Mouse (Mus musculus): ENCODE measurements around the gene A730061H03Rik.

The A730061H03Rik gene

GRCm38 (mm10) chr14:55551347-55551746 is 8.9 kb downstream of the A730061H03Rik start:
- no peak for DNase-seq (ENCODE audit: low read depth, low spot score)

DNA sequence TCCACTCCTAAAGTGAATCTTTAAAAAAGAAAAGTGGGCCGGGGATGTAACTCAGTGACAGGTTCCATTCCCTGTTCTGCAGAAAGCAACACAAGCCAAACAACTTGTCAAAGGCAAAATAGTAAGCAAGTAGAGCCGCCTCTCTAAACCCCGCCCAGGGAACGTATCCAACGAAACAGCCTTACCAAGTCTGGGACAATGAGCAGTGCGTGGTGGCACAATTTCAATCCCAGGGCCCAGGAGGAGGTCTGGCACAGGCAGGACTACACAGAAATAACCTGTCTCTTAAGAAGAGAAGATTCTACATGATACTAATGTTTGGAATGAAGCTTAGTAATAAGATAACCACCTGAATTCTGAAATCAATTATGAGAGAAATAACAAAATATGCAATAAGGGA is 10.0 kb downstream of the A730061H03Rik start:
- DNase-seq (ENCODE audit: low read depth, low spot score): no peak

DNA sequence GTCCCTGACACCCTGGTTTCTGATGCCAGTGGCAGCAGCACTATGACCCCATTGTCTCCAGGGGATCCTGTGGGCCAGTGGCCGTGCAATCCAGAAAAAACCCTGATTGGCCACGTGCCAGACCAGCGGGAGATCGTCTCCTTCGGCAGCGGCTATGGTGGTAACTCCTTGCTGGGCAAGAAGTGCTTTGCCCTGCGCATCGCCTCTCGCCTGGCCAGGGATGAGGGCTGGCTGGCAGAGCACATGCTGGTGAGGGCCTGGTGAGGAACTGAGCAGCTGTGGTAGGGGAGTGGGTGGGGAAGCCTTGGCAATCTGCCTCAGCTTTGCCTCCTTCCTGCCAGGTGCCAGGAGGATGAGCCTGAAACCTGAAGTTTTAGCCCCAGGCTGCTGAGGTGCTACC is 15.9 kb downstream of the A730061H03Rik start:
- no peak for DNase-seq (ENCODE audit: low read depth, low spot score)

DNA sequence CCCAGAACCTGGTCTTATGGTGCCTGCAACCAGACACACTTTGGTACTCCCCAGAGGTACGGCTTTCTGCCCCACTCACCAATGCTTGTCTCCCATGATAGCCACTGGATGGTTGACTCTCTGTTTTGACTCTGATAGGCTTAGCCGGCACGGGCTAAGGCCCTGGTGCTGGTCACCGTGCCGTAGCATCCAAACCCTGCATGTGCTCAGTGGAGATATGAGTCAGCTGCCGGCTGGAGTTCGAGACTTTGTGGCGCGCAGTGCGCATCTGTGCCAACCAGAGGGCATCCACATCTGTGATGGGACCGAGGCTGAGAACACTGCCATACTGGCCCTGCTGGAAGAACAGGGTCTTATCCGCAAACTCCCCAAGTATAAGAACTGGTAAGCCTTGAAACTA is 17.9 kb downstream of the A730061H03Rik start:
- DNase-seq (ENCODE audit: low read depth, low spot score): no peak

DNA sequence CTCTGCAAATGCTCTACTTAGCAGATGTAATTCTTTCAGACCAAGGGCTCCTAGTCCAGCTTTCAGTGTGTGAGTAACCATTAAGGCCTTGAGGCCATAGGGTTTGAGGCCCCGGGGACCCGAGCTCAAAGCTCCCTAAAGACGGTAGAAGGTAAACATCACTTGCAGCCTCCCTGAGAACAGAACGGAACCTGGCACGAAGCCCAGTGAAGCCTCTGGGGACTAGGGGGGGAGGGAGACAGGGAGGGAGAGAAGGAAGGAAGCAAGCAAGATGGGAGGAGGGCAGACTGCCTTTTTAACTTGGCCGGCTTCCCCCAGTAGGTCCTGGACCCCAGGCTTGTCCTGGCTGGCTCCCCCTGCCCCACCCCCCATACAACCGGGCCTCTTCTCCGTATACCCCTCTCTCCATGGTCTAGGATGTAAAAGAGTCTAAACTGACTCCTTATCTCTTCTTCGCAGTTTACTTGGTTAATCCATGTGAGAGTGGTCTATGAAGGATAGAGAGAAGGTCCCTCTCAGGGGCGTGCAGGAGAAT is 19.4 kb downstream of the A730061H03Rik start:
- DNase-seq (ENCODE audit: low read depth, low spot score): peak; percentile 51

DNA sequence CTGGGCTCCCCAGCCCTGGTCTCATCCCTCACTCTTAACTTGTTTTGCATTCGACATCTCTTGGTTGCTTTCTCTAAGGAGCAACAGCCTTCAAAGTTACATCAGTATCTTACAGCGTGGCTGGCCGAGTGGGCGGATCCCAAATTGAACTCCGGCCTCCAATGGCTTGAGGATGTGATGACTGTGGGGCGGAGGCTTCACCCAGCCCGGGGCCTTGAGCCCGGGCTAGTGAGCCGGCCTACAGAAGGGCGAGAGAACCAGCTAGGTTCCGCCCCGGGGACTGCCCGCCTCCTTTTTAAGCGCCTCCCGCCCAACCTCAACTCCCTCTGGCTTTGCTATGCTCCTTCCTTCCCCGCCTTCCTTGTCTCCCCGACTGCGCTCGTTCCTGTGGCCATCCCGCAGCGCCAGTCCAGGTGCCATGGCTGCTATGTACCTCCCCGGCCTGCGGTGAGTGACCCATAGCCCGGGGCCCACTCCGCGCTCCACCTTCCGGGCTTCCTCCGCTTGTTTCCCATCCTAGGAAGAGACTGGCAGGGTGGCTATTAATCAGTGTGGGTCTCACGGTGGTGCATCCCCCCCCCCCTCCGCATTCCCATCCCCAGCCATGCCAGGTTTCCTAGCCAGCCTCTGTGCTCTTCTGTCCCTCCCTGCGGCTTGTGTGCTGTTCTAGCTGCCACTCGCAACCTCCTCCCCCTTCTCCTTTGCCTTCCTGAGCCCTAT is 20.0 kb downstream of the A730061H03Rik start, which contains the start of gene Pck2:
TSS of gene Pck2 (plus strand) at position 200 of the 720 bp plus-strand sequence.
- peak; percentile 78 for DNase-seq (ENCODE audit: low read depth, low spot score)

DNA sequence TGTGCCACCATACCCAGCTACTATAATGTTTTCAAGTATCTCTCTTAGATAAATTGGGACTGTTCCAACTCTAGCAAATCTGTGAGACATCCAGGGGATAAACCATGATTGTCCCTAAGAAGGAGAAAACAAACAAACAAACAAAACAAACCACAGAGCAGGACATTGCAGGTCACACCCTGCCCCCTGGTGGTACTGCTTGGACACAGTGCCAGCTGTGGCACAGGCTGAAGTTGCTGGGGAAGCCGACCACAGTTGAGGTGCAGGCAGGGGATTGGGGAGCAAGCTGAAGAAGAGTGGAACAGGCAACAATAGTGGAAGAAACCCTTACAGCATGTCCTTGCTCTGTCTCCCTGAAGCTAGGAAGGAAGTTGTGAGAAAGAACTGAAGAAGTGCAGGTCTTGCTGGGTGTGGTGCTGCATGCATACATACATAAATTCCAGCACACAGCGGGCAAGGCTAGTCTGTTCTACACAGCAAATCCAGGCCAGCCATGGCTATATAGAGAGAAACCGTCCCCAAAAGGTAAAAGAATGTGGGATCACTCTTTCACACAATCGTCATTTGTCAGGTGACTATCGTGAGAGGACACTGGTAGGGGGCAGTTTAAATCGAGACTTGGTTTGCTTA is 24.0 kb downstream of the A730061H03Rik start:
- no peak for DNase-seq (ENCODE audit: low read depth, low spot score)

DNA sequence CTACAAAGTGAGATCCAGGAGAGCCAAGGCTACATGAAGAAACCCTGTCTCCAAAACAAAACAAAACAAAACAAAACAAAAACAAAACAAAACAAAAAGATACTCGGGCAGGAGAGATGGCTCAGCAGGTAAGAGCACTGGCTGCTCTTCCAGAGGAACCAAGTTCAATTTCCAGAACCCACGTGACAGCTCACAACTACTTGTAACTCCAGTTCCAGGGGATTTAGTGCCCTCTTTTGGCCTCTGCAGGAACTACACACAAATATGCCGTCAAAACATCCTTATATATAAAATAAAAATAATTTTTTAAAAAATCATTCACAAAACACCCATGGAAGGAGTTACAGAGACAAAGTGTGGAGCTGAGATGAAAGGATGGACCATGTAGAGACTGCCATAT is 32.3 kb downstream of the A730061H03Rik start:
- peak; percentile 21 for DNase-seq (ENCODE audit: low read depth, low spot score)

GRCm38 (mm10) chr14:55526674-55527073 is 33.5 kb downstream of the A730061H03Rik start:
- DNase-seq (ENCODE audit: low read depth, low spot score): no peak

GRCm38 (mm10) chr14:55524785-55525184 is 35.4 kb downstream of the A730061H03Rik start, which contains the start of gene Nrl:
Gene Nrl, minus strand, starts transcription at chr14:55524981.
- no peak for DNase-seq (ENCODE audit: low read depth, low spot score)

GRCm38 (mm10) chr14:55524062-55524461 is 36.1 kb downstream of the A730061H03Rik start:
- no peak for DNase-seq (ENCODE audit: low read depth, low spot score)

GRCm38 (mm10) chr14:55520451-55521361 is 39.5 kb downstream of the A730061H03Rik start:
- peak; percentile 12 for DNase-seq (ENCODE audit: low read depth, low spot score)

GRCm38 (mm10) chr14:55519604-55520003 is 40.6 kb downstream of the A730061H03Rik start:
- no peak for DNase-seq (ENCODE audit: low read depth, low spot score)

DNA sequence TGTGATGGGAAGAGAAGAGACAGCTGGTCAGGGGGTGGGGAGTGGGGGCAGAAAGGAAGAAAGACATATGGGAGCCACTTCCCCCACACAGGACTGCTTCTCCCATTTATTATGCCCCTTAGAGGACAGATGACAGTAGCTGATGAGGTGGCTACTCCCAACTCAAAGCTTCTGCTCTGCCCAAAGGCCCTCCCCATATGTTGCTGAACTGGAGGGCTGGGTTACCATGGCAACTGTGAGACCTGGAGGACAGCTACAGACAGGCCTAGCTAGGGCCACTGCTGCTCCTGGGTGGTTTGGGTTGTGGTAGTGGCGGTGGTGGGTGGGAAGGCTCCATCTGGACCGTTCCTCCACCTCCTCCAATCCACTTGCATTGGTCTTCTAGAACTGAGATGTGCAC is 41.3 kb downstream of the A730061H03Rik start:
- peak; percentile 13 for DNase-seq (ENCODE audit: low read depth, low spot score)

GRCm38 (mm10) chr14:55515846-55516245 is 44.4 kb downstream of the A730061H03Rik start:
- DNase-seq (ENCODE audit: low read depth, low spot score): no peak

GRCm38 (mm10) chr14:55513927-55514326 is 46.3 kb downstream of the A730061H03Rik start:
- DNase-seq (ENCODE audit: low read depth, low spot score): no peak

- DNase-seq (ENCODE audit: low read depth, low spot score): no peak
These were observed 49.2 kb downstream of the A730061H03Rik start for GRCm38 (mm10) chr14:55511037-55511436.

DNA sequence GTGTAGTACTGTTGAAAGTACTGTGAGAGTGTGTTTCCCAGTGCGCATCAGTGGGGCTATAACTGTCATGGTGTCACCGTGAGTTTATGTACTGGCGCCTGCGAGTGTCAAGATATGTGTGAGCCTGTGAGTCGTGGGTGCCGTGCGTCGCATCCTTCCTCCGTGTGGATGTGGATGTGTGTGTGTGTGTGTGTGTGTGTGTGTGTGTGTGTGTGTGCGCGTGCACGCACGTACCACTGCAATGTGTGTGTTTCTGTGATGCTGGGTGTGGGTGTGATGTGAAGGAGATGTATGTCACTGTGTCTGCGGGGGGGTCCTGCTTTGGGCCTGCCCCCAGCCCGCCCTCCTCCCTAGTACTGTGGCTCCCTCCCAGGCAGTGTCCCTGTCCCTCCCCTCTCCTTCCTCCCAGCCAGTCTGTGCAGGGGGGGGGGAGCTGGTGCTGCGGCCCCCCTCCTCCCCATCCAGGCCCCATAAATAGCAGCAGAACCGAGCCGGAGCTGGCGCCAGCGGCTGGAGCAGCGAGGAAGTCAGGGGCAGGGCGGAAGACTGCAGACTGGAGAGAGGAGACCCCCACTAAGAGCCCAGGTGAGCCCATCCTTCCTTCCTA is 50.0 kb downstream of the A730061H03Rik start, which contains the start of gene Cpne6:
TSS of gene Cpne6 (plus strand) at position 321 of the 607 bp plus-strand sequence.
- no peak for DNase-seq (ENCODE audit: low read depth, low spot score)
